Mouse (Mus musculus) ES-Bruce4 (cell line): ENCODE results near the gene Mnd1. TPM values are rescaled to one million over a fixed set of nuclear protein-coding genes. Genes with fewer than 3 reads are reported as not detected.

Experiments used
- H3K27ac ChIP-seq: 2 replicates; pipeline ENCODE4 v1.5.1; 2012; ENCODE audit warnings: low read length, inconsistent platforms; ENCODE audit not compliant: insufficient read depth
- H3K27me3 ChIP-seq: 2 replicates; pipeline ENCODE4 v1.6.1; 2012; ENCODE audit warnings: mild to moderate bottlenecking, low read length, inconsistent platforms; ENCODE audit not compliant: control insufficient read depth, poor library complexity, insufficient read depth, severe bottlenecking
- H3K36me3 ChIP-seq: 2 replicates; pipeline ENCODE4 v1.6.1; 2012; ENCODE audit warnings: inconsistent platforms, mild to moderate bottlenecking, low read length, moderate library complexity; ENCODE audit not compliant: control insufficient read depth, poor library complexity, insufficient read depth, severe bottlenecking
- H3K4me1 ChIP-seq: one replicate; pipeline ENCODE4 v1.8.1; 2011; ENCODE audit warnings: low read length; ENCODE audit not compliant: control insufficient read depth, insufficient read depth
- H3K4me3 ChIP-seq: 2 replicates; pipeline ENCODE4 v1.5.1; 2011; ENCODE audit warnings: low read depth, mild to moderate bottlenecking, low read length
- H3K9ac ChIP-seq: 2 replicates; pipeline ENCODE4 v1.6.1; 2012; ENCODE audit warnings: low read depth, mild to moderate bottlenecking, inconsistent platforms; ENCODE audit not compliant: poor library complexity, severe bottlenecking
- H3K9me3 ChIP-seq: replicated peaks from 2 replicates; pipeline ENCODE4 v1.6.1; 2012; ENCODE audit warnings: mild to moderate bottlenecking, low read length, inconsistent platforms; ENCODE audit not compliant: control insufficient read depth, poor library complexity, insufficient read depth, severe bottlenecking
- CTCF ChIP-seq: IDR thresholded peaks from one replicate; pipeline ENCODE4 v1.8.1; 2011; ENCODE audit warnings: low read depth, low read length
- EP300 ChIP-seq: IDR thresholded peaks from 2 replicates; pipeline ENCODE4 v1.6.1; 2011; ENCODE audit warnings: low read depth, low read length; ENCODE audit not compliant: insufficient read depth
- POLR2A ChIP-seq: IDR thresholded peaks from one replicate; pipeline ENCODE4 v1.8.1; 2011; ENCODE audit warnings: low read length; ENCODE audit not compliant: insufficient read depth
- polyA plus RNA-seq: library from polyadenylated mRNA; stranded (reverse); fragments of >200 nt; gene quantifications from 2 replicates; pipeline ENCODE4 v1.2.4, GENCODE M21; 2011; ENCODE audit warnings: low read depth; ENCODE audit not compliant: missing spikeins, insufficient read depth, insufficient read length

Mnd1 gene
- 43.8 and 50.7 TPM in 2 replicates for polyA plus RNA-seq

GRCm38 (mm10) chr3:84155558-84156006 lies at the start of gene Mnd1:
Gene Mnd1, minus strand, starts transcription at chr3:84155786.
- Histone ChIP-seq H3K9me3 (peaks cover 4% of the 10 kb centered on the region), H3K9ac (peak within 1 kb of the TSS; percentile 89), H3K27me3 (no peaks in the 10 kb centered on the region), H3K4me3 (peak within 1 kb of the TSS; percentile 53), H3K27ac (peak within 1 kb of the TSS; percentile 36; the same call in 1 of the 2 replicates), H3K4me1 (no peaks in the 10 kb centered on the region), H3K36me3 (no peaks in the 10 kb centered on the region)
- peak; percentile 76 for TF ChIP-seq CTCF
- TF ChIP-seq EP300 = no peak; the same call in 1 of the 2 replicates
- peak; percentile 42 for TF ChIP-seq POLR2A

- no peak overlapping the region for H3K4me3 ChIP-seq
- no peak for TF ChIP-seq EP300
- no peak for TF ChIP-seq POLR2A
- peaks cover 5% of the 10 kb centered on the region for H3K4me1 ChIP-seq
- no peaks in the 10 kb centered on the region for H3K9me3 ChIP-seq
- no peak overlapping the region for H3K27ac ChIP-seq
- H3K27me3 ChIP-seq = no peaks in the 10 kb centered on the region
- H3K36me3 ChIP-seq = no peaks in the 10 kb centered on the region
- H3K9ac ChIP-seq = no peak overlapping the region
These were observed 49.1 kb upstream of the Mnd1 start for GRCm38 (mm10) chr3:84204640-84205039.

GRCm38 (mm10) chr3:84200559-84201420 lies 45.2 kb upstream of the Mnd1 start:
- Histone ChIP-seq H3K9ac (no peak overlapping the region), H3K27ac (no peak overlapping the region), H3K4me1 (peaks cover 4% of the 10 kb centered on the region), H3K4me3 (no peak overlapping the region), H3K36me3 (no peaks in the 10 kb centered on the region), H3K27me3 (no peaks in the 10 kb centered on the region), H3K9me3 (no peaks in the 10 kb centered on the region)
- TF ChIP-seq CTCF = no peak
- TF ChIP-seq EP300 = no peak

DNA sequence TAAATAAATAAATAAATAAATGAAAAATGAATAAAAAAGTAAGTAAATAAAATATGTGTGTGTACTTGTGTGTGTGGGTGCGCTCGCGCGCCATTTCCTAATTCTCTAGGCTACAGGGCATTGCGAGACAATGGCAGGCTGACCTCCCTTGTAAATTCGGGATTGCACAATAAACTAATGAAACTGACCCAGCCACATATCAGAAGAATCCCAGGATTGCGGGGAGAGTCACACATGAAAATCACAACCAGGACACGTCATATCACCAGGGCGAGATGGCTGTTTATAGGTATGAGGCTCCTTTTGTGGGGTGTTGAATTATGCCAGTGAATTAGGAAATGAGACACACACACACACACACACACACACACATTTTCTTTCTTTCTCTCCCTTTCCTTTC lies 43.9 kb upstream of the Mnd1 start:
- Histone ChIP-seq H3K4me3 (no peak overlapping the region), H3K36me3 (no peaks in the 10 kb centered on the region), H3K27me3 (no peaks in the 10 kb centered on the region), H3K9ac (no peak overlapping the region), H3K4me1 (peaks cover 5% of the 10 kb centered on the region), H3K9me3 (no peaks in the 10 kb centered on the region), H3K27ac (no peak overlapping the region)
- TF ChIP-seq POLR2A = no peak

DNA sequence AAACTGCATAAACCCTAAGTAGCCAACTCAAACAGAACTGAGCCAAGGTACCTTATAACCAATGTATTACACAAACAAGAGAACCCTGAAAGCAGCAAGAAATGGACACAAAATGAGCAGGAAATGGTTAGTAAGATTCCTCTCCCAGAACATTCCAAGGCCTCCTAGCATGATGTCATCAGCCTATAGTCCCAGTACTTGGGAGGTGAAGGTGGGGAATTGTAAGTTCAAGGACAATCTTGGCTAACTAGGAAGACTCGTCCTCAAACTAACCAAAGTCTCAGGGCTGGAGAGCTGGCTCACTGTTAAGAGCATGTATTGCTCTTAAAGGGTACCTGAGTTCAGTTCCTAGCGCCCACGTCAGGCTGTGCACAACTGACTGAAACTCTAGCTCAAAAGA lies 42.6 kb upstream of the Mnd1 start:
- Histone ChIP-seq H3K4me3 (no peak overlapping the region), H3K27ac (no peak overlapping the region), H3K36me3 (no peaks in the 10 kb centered on the region), H3K9me3 (no peaks in the 10 kb centered on the region), H3K4me1 (peaks cover 5% of the 10 kb centered on the region), H3K9ac (no peak overlapping the region), H3K27me3 (no peaks in the 10 kb centered on the region)
- TF ChIP-seq EP300 (no peak), CTCF (no peak)

- H3K9me3 ChIP-seq = no peaks in the 10 kb centered on the region
- H3K4me1 ChIP-seq = peaks cover 1% of the 10 kb centered on the region
- no peaks in the 10 kb centered on the region for H3K36me3 ChIP-seq
- H3K4me3 ChIP-seq = no peak overlapping the region
- peak overlapping the region; percentile 91 for H3K27ac ChIP-seq
- TF ChIP-seq EP300 = peak; percentile 92
- TF ChIP-seq POLR2A = no peak
- no peak for TF ChIP-seq CTCF
- no peak overlapping the region for H3K9ac ChIP-seq
- H3K27me3 ChIP-seq = no peaks in the 10 kb centered on the region
These were observed 38.3 kb upstream of the Mnd1 start for GRCm38 (mm10) chr3:84193881-84194280.
